Mouse (Mus musculus) cerebellum, adult 8-10 months (tissue): Measurements from ENCODE around the gene Mrpl27.
"Not testable (repeated sequence)": the region's sequence is repeated elsewhere in the genome, so short reads cannot be mapped to it uniquely, and the experiment has no call there.

ENCODE experiments used
- DNase-seq: peaks from one replicate; pipeline ENCODE4 v3.0.0; 2022

Gene Mrpl27

DNA sequence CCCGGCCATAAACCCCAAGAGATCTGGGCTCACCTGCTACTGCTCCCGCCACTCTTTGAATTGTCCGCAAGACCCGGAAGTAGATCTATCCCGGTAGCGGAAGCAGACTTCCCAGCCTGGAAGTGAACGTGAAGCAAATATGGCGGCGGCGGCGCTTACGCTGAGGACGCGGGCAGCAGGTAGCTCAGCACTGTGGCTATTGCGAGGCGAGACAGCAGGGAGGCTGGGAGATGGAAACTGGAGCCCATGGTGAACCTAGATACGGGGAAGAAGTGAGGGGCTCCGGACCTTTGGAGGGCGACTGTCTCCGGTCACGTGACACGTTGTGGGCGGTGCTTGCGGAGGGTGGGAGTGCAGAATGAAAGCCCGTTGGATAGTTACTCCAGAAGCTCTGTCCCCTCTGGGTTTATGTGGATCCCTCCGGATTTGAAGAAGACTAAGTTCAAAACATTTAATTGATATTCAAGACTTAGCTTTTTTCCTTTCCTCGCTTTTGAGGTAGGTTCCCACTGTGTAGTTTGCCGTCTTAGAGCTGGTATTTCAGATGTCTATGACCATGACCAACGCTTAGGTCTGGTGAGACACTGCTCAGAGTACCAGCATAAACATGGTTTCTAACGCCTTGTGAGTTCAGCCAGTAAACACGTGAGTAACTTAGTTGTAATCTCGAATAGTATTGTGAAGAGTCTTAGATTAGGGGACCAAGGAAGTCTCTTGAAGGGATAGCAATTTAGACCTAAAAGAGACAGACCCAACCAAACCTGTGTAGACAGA is at the start of gene Mrpl27, which contains the start of gene Eme1:
Gene Mrpl27 (plus strand): TSS at position 105 of the 774 bp plus-strand sequence.
Gene Eme1 (minus strand): TSS at position 302 of the 774 bp plus-strand sequence.
- DNase-seq, result peak; percentile 87

DNA sequence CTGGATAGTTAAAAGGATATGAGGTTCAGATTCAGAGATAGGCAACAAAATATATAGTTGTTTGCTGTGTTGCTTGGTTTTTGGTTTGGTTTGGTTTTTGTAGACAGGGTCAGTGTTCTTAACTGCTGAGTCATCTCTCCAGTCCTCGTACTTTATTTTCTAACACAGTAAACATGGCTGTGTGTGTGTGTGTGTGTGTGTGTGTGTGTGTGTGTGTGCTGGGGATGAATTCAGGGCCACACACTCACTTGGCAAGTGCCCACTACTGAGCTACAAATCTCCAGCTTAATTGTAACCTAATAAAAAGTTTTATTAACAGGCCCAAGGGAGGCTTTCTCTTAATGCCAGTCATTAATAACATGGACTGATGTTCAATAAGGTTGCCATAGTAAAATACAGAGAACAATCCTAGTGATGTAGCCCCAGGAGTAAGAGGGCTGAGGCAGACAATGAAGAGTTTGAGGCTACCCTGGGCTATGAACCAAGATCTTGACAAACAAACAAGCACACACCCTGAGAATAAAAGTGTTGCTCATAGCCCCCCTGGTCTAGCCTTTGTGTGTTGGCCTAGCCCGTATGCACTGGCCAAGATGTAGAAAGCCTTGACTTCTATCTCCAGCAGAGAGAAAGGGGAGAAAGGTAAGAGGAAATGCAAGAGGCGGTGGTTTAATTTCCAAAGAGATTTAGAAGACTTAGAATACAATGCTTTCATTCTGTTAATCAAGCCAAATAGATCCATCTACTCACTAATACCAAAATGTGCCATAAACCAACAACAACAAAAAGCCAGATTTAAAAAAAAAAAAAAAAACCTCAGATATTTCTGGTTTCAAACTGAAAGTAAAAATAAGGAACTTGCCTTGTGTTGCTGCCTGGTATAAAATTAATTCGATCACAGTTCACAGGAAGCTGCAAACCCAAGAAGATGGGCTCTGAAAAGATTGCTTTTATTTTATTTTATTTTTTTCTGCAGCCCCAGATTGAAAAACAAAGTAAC is 42.5 kb upstream of the Mrpl27 start:
- DNase-seq, result no peak

DNA sequence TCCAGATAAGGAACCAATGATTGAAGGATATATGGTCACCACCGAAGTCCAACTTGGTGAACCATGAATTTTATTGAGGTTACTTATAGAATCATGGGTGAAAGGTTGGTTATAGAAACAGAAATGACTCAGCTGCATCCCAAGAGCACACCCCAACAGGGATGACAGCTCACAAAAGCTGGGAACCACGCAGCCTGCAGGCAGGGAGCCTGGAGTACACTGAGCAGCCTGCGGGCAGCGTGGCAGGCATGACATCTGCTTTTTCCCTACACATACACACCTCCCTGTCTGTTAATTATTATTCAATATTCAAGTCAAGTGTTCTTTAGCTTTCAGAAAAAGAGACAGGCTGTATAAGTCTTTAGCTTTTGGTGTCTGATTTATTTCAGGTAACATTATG is 39.0 kb upstream of the Mrpl27 start:
- no peak for DNase-seq

DNA sequence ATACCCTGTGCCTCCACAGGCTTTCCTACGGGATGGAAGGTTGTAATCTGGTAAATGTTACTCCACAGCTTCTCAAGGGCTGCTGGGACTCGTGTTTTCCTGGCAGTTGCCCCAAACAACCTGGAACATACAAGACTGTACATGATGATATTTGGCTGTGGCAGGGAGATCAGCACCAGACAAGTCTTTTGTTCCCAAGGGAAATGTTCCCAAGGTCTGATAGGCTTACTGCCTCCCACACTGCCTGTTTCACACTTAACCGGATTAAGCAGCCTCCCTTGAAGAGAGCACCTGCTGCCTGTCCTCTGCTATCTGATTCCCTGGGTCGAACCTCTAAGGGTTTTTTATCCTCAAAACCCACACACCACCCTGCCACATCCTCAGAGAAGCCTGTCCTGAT is 38.1 kb upstream of the Mrpl27 start:
- no peak for DNase-seq

DNA sequence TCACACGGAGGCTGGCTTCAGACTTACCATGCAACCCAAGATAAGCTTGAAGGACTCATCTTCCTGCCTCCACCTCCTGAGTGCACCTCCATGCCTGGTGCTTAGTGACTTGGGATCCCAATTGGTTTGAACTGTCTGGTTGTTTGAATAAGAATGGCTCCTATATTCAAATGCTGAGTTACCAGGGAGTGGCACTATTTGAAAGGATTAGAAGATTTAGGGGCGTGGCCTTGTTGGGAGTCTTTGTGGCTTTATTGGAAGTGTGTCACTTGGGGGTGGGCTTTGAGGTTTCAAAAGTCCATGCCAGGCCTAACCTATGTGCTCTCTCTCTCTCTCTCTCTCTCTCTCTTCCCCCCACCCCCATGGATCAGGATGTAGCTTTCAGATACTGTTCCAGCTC is 35.9 kb upstream of the Mrpl27 start:
- no peak for DNase-seq

DNA sequence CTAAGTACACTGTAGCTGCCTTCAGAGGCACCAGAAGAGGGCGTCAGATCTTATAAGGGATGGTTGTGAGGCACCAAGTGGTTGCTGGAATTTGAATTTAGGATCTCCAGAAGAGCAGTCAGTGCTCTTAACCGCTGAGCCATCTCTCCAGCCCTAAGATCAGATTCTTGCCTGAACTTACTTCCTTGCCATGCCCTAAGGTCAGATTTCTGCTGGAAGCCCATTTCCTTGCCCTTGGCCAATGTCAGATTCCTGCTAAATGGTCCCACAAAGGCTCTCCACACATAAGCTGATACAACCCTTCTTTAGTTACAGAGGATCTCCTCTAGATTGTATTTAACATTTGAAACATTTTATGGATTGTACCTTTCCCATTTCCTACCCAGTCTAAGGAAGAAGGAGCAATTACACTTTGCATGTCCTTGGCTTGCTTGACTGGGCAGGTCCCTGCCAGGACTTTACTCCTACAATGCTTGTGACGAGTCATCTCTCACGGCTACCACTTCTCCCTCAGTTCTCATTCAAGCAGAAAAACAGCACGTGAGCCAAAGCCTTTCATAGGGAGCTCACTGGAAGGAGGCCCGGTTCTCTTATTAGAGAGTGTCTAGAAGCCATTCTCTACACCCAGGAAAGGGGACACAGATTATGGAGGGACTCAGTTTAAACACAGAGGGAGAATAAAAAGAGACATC is 32.7 kb upstream of the Mrpl27 start:
- DNase-seq, result no peak

DNA sequence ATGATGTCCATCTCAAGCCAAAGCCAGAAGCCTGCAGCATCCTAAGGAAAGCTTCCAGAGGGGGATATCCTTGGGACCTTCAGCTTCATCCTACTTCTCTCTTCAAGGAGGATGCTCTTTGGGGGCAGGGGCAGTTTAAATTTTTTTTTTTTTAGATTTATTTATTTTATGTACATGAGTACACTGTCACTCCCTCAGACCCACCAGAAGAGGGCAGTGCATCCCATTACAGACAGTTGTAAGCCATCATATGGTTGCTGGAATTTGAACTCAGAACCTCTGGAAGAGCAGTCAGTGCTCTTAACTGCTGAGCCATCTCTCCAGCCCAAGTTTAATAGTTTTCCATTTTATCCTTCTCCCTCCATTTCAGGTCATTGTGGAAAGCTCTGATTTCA is 32.1 kb upstream of the Mrpl27 start:
- no peak for DNase-seq

DNA sequence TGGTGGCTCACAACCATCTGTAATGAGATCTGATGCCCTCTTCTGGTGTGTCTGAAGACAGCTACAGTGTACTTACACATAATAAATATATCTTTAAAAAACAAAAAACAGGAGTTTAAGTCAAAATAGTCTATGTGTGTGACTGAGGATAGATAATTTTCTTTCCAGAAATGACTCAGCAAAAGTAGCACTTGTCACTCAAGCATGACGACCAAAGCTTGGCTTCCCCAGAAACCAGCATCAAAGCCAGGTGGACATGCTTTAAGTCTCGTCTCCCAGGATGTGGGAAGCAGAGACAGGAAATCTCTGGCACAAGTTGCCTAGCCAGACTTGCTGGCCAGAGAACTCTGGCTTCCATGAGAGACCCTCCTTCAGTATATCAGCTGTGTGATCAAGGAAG is 31.4 kb upstream of the Mrpl27 start:
- DNase-seq, result no peak

DNA sequence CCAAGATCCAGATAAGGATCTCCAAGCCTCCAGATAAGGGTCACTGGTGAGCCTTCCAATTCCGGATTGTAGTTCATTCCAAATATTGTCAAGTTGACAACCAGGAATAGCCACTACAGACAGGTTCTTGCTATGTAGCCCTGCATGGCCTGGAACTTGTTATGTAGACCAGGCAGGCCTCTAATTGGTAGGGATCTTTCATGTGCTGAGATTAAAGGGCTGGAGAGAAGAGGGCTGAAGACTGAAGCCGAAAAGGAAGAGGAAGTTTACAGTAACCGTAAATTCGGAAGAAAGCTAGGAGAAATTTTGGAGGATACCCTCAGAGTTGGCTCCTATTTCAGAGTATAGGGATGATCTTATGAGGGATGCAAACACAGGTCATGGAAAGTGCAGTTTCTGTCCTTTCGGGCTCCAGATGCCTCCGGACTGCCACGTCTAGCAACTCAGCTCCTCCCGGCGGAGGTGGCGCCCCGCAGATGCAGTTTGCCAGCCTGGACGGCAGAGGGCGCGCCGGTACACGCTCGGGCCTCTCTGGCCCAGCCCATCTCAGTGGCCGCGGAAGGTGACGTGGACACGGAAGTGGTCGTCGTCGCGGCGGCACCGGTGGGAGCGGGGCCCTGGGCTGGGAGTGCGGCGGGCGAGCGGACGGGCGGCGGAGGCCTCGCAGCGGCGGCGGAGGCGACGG is 24.2 kb upstream of the Mrpl27 start, which contains the start of gene Lrrc59:
Gene Lrrc59 (plus strand): TSS at position 569 of the 685 bp plus-strand sequence.
- peak; percentile 93 for DNase-seq

DNA sequence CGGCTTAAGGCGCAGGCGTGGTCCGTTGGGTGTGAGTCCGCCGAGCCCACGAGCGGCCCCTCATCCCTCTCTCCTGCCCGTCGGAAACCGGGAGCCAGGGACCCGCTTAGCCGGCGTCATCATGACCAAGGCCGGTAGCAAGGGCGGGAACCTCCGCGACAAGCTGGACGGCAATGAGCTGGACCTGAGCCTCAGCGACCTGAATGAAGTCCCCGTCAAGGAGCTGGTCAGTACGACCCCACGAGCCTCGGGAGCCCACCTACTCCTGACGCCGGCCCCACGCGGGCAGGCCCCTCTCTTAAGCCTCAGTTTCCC is 23.7 kb upstream of the Mrpl27 start:
- DNase-seq, result no peak

DNA sequence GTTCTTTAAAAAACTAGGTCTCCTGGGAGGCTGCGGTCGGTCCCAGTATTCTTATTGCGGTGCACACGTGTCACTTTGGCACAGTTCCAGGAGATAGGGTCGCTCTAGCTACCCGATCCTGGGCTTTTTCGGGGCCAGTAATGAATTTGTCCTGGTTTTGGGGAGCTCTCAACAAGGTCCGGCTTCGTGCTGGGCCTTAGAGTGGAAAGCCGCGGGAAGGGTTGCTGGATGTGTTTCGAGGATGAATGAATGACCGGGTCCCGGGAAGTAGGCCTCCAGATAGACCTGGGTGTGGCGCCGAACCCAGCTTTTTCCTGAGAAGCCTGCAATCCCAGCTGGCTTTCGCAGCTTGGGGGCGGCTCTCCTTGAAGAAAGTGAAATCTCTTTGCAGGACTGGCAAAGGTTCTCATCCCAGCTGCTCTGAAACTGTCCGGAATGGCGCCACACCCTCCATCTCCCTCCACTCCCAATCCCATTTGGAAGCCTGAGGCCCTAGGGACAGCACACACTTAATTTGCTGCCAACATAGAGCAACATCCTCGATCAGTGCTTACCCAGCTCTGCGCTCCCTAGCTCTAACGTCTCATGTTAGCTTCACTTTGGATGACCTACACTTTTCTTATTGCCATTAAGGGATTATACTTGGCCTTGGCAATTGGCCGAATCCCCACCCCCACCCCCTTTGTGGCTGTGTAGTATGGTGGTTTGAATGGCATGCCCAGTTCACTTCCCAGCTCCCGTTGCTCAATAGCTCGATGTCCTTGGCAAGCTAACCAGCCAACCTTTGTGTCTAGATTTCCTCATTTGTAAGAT is 23.2 kb upstream of the Mrpl27 start:
- DNase-seq, result peak; percentile 27

DNA sequence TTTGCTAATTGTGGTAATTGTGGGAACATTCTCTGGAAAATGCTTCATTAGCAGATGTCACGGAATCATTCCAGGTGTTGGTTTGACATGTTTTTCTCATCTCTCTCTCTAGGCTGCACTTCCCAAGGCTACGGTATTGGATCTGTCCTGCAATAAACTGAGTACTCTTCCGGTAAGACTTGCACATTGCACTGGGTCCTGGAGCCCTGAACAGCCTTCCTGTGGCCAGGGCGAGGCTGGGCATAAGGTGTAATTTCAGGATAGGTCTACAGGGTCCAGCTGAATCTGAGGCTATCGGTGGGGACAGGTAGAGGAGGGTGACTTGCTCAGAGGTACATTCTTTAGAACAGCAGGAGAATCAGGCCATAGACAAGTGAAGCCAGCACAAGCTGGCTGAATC is 21.6 kb upstream of the Mrpl27 start:
- no peak for DNase-seq

DNA sequence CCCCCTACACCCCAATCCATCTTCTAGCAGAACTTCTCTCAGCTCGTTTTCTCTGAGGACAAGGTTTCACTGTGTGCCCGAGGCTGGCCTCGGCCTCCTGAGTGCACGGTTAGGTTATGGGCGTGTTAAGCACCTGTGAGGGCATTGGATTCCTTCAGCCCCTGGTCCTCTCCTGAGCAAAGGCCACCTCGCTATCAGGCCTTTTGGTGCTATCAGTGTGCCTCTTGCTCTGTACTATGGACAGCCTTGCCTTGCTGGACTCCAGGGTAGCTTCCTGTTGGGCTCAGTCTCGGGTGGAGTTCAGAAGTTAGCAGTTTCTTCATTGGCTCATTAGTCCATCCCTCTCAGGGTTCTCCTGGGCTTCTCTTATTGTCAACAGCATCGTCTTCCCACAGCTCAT is 20.6 kb upstream of the Mrpl27 start:
- DNase-seq, result no peak

DNA sequence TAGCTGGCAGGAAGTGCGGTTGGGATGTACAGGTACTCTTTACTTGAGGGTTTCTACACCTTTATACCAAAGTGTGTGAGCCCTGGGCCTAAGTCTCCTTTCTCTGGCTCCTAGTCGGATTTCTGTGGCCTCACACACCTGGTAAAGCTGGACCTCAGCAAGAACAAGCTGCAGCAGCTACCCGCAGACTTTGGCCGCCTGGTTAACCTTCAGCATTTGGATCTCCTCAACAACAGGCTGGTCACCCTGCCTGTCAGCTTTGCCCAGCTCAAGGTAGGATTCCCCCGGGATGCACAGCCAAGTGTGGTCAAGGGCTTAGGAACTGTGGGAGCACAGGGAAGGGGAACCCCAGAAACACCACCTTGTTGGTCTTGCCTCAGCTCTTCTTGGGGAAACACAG is 19.1 kb upstream of the Mrpl27 start:
- DNase-seq, result no peak

DNA sequence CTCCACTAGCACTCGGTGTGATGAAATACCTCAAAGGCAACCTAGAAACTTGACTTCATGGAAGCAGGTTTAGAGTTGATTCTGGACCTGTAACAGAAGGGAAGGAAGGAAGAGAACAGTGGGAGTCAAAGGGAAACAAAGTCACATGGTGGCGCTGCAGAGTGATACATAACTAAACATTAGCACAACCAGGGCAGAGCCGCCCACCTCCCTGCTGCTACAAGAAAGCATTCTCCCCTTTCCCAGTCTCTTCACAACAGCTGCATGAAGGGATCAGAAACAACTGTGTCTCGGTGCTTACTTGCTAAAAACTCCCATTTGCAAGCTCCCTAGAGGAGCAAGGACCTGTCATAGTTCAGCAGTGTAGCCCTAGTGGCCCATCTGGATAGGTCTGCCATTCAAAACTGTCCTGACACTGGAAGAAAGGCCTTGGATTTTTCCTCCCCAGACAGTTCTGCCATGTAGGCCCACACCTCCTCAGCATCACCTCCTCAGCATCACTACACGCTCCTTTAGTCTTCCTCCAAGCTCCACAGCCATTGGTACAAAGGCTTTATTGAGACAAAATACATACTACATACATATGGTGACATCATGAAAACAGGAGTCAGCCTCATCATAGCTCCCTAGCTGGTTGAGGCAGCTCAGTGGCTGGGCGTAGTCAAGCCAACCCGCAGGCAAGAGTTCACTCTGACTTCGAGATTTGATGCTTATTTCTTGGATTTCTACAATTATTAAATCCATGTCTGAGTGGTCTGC is 8.9 kb upstream of the Mrpl27 start:
- DNase-seq, result no peak

DNA sequence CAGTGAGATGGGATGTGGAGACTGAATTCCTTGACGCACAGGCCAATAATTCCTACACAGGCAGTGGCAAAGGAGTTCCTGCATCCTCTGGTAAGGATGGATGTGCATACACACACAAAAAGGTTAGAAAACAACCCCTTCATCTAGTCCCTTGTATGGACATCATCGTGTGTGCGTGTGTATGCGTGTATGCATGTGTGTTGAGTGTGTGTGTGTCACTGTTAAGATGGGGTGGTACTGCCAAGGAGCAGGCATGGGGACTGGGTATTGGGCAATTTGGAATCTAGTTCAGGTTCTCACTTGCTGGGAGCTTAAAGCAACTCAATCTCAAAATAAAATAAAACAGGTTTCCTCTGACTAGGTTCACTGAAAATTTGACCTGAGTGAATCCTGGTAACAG is 7.1 kb upstream of the Mrpl27 start:
- DNase-seq, result no peak

DNA sequence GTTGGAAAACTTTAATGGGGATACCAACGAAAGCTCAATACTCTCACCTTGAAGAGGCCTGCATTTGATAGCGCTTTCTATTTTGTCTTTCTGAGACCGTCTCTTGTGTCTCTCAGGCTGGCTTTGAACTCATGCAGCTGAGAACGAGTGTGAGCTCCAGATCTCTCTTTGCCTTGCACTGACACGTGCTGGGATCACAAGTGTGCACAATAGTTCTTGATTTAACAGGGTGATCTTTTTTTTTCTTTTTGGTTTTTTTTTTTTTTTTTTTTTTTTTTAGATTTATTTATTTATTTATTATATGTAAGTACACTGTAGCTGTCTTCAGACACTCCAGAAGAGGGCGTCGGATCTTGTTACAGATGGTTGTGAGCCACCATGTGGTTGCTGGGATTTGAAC is 2.3 kb upstream of the Mrpl27 start:
- DNase-seq, result not testable (repeated sequence)

DNA sequence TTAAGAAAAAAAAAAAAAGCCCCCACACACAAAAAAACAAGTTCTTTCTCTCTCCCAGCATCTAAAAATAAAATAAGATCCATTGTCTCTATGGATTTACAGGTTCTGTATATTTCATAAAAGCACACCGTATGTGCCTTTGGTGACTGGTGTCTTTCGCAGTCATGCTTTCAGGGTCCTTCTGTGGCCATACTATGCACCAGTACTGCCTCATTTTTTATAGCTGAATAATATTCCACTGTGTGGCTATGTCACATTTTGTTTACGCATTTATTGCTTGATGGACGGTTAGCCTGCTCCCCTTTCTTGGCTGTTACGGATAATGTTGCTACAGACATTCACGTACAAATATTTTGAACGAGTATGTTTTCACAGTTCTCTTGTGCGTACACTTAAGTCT is 594 bp upstream of the Mrpl27 start:
- no peak for DNase-seq

DNA sequence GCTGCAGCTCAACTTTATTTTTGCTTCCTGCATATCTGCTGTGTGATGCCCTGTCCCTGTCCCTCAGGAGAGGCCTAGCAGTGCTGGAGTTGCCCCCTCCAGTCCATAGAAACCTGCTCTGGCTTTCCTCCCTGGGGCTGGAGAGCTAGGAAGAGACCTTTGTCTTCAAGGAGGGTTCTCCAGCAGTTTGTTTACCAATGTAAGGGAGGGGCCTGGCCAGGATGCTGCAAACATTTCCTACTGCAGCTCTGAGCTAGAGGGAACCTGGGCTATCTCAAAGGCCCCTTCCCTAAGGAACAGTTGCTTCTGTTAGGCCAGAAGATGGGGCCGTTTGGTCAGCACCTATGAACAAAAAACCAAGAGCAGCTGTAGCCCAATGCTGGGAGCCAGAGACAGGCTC is 7.8 kb downstream of the Mrpl27 start:
- DNase-seq, result no peak

DNA sequence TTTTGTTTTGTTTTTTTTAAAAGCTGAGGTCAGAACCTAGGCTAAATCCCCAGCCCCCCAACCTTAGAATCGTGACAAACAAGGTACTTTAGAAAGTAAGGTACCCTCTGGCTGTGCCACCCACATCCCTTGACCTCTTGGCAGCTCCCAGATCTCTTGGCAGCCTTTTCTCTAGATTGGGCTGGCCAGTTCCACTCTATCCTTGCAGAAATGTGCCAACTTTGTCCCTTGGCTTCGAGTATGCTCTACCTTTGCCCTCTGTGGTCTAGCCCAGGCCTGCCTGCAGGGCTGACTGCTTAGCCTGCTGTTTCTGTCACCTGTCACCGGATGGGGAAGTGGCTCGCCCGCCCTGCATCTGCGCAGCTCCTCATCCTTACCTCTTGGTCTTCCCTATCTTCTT is 11.7 kb downstream of the Mrpl27 start:
- no peak for DNase-seq

DNA sequence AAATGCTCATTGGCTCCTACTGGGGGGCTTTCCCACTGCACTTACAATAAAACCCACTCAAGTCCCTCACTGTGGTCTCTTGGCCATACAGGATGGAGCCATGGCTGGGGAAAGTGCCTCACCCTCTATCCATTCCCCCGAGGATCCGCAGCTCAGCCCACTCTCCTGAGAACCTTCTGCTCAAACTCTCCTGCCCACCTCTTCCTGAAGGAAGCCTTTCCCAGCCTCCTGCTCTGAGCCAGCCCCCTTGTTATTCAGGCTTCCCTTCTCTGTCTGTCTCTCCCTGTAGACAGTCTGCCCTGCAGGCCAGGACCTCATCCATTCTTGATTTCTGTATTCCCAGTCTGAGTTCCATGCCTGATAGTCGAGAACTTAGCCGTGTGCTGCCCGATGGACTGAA is 21.4 kb downstream of the Mrpl27 start:
- DNase-seq, result no peak
